Mouse (Mus musculus): ENCODE data around the gene Olfr1193. TPM values are rescaled to one million over a fixed set of nuclear protein-coding genes. Genes with fewer than 3 reads are reported as not detected.

Olfr1193 gene
- not detected for polyA plus RNA-seq (2014; fragmentation: Illumina TruSeq; extraction: RNeasy Lipid Tissue Mini Kit (QIAGEN cat#74804); ENCODE audit: low read depth, low replicate concordance)

GRCm38 (mm10) chr2:88675328-88675727, at the start of gene Olfr1193:
TSS of gene Olfr1193 (plus strand) at chr2:88675628.

GRCm38 (mm10) chr2:88640242-88640641, 35.2 kb upstream of the Olfr1193 start, which contains the start of gene Olfr1191-ps1:
TSS of gene Olfr1191-ps1 (plus strand) at chr2:88640542.

GRCm38 (mm10) chr2:88648209-88648608, 27.2 kb upstream of the Olfr1193 start, which contains the start of gene Olfr1192-ps1:
TSS of gene Olfr1192-ps1 (plus strand) at chr2:88648509.

DNA sequence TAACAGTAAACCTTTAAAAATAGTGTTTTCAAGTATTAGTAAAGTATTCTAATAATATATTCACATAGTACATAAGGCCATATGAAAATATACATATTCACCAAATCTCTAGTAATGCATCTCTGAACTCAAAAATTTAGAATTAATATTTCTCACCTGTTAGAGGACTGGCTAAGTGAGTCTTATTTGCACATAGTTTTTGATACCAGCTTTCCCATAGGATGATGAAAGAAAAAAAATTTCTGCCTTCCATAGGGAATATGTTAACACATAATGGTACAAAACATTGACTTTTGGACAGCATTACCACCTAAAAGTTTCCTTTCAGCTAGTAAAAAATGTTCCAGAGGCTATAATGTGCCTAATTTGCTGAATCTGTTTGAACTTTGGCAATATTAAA, 13.7 kb downstream of the Olfr1193 start, which contains the start of gene Olfr1195:
Gene Olfr1195, minus strand, starts transcription at position 101 of the 400 bp plus-strand sequence.

DNA sequence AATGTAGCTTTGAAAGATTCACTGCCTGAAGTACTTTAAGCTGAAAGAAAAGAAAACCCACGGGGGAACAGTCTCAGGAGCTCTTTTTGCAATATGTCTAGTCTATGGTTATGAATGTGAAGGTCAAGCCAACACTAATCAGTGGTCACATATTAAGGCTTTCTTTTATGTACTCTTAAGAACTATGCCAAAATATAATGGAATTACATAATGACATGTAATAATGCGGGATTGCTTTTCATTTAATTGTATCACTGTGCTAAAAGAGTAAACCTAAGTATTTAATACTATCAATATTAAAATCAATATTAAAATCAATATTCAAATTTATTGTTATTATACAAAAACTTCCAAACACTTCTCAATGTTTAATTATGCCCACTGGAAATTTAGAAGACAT, 29.1 kb downstream of the Olfr1193 start, which contains the start of gene Olfr1196:
Gene Olfr1196, minus strand, starts transcription at position 101 of the 400 bp plus-strand sequence.

Other genes starting within 250 kb of the Olfr1193 start
- not detected for gene Olfr1181, start 249.5 kb upstream of the Olfr1193 start, polyA plus RNA-seq (2014; fragmentation: Illumina TruSeq; extraction: RNeasy Lipid Tissue Mini Kit (QIAGEN cat#74804); ENCODE audit: low read depth, low replicate concordance)
- not detected for gene Gm13757, start 226.5 kb upstream of the Olfr1193 start, polyA plus RNA-seq (2014; fragmentation: Illumina TruSeq; extraction: RNeasy Lipid Tissue Mini Kit (QIAGEN cat#74804); ENCODE audit: low read depth, low replicate concordance)
- gene Olfr1183, start 220.8 kb upstream of the Olfr1193 start, polyA plus RNA-seq (2014; fragmentation: Illumina TruSeq; extraction: RNeasy Lipid Tissue Mini Kit (QIAGEN cat#74804); ENCODE audit: low read depth, low replicate concordance) = not detected
- not detected for gene Olfr1184, start 192.0 kb upstream of the Olfr1193 start, polyA plus RNA-seq (2014; fragmentation: Illumina TruSeq; extraction: RNeasy Lipid Tissue Mini Kit (QIAGEN cat#74804); ENCODE audit: low read depth, low replicate concordance)
- not detected for gene Olfr1185-ps1, start 182.3 kb upstream of the Olfr1193 start, polyA plus RNA-seq (2014; fragmentation: Illumina TruSeq; extraction: RNeasy Lipid Tissue Mini Kit (QIAGEN cat#74804); ENCODE audit: low read depth, low replicate concordance)
- gene Olfr1186, start 157.1 kb upstream of the Olfr1193 start, polyA plus RNA-seq (2014; fragmentation: Illumina TruSeq; extraction: RNeasy Lipid Tissue Mini Kit (QIAGEN cat#74804); ENCODE audit: low read depth, low replicate concordance) = not detected
- not detected for gene Olfr1188, start 118.7 kb upstream of the Olfr1193 start, polyA plus RNA-seq (2014; fragmentation: Illumina TruSeq; extraction: RNeasy Lipid Tissue Mini Kit (QIAGEN cat#74804); ENCODE audit: low read depth, low replicate concordance)
- gene Olfr1189, start 89.2 kb upstream of the Olfr1193 start, polyA plus RNA-seq (2014; fragmentation: Illumina TruSeq; extraction: RNeasy Lipid Tissue Mini Kit (QIAGEN cat#74804); ENCODE audit: low read depth, low replicate concordance) = not detected
- gene Olfr1191-ps1, start 35.1 kb upstream of the Olfr1193 start, polyA plus RNA-seq (2014; fragmentation: Illumina TruSeq; extraction: RNeasy Lipid Tissue Mini Kit (QIAGEN cat#74804); ENCODE audit: low read depth, low replicate concordance) = not detected
- gene Olfr1192-ps1, start 27.1 kb upstream of the Olfr1193 start, polyA plus RNA-seq (2014; fragmentation: Illumina TruSeq; extraction: RNeasy Lipid Tissue Mini Kit (QIAGEN cat#74804); ENCODE audit: low read depth, low replicate concordance) = not detected
- gene Olfr1195, start 13.6 kb downstream of the Olfr1193 start, polyA plus RNA-seq (2014; fragmentation: Illumina TruSeq; extraction: RNeasy Lipid Tissue Mini Kit (QIAGEN cat#74804); ENCODE audit: low read depth, low replicate concordance) = not detected
- gene Olfr1196, start 29.0 kb downstream of the Olfr1193 start, polyA plus RNA-seq (2014; fragmentation: Illumina TruSeq; extraction: RNeasy Lipid Tissue Mini Kit (QIAGEN cat#74804); ENCODE audit: low read depth, low replicate concordance) = not detected
- not detected for gene Olfr1197, start 56.7 kb downstream of the Olfr1193 start, polyA plus RNA-seq (2014; fragmentation: Illumina TruSeq; extraction: RNeasy Lipid Tissue Mini Kit (QIAGEN cat#74804); ENCODE audit: low read depth, low replicate concordance)
- gene Olfr1198, start 75.7 kb downstream of the Olfr1193 start, polyA plus RNA-seq (2014; fragmentation: Illumina TruSeq; extraction: RNeasy Lipid Tissue Mini Kit (QIAGEN cat#74804); ENCODE audit: low read depth, low replicate concordance) = not detected
- gene Olfr1199, start 84.8 kb downstream of the Olfr1193 start, polyA plus RNA-seq (2014; fragmentation: Illumina TruSeq; extraction: RNeasy Lipid Tissue Mini Kit (QIAGEN cat#74804); ENCODE audit: low read depth, low replicate concordance) = not detected
- gene Olfr1200, start 94.9 kb downstream of the Olfr1193 start, polyA plus RNA-seq (2014; fragmentation: Illumina TruSeq; extraction: RNeasy Lipid Tissue Mini Kit (QIAGEN cat#74804); ENCODE audit: low read depth, low replicate concordance) = not detected
- not detected for gene Olfr1201, start 117.4 kb downstream of the Olfr1193 start, polyA plus RNA-seq (2014; fragmentation: Illumina TruSeq; extraction: RNeasy Lipid Tissue Mini Kit (QIAGEN cat#74804); ENCODE audit: low read depth, low replicate concordance)
- gene Olfr1202, start 138.9 kb downstream of the Olfr1193 start, polyA plus RNA-seq (2014; fragmentation: Illumina TruSeq; extraction: RNeasy Lipid Tissue Mini Kit (QIAGEN cat#74804); ENCODE audit: low read depth, low replicate concordance) = not detected
- gene Olfr1205, start 154.1 kb downstream of the Olfr1193 start, polyA plus RNA-seq (2014; fragmentation: Illumina TruSeq; extraction: RNeasy Lipid Tissue Mini Kit (QIAGEN cat#74804); ENCODE audit: low read depth, low replicate concordance) = not detected
- gene Olfr1204, start 173.7 kb downstream of the Olfr1193 start, polyA plus RNA-seq (2014; fragmentation: Illumina TruSeq; extraction: RNeasy Lipid Tissue Mini Kit (QIAGEN cat#74804); ENCODE audit: low read depth, low replicate concordance) = not detected
- not detected for gene Olfr1206, start 187.6 kb downstream of the Olfr1193 start, polyA plus RNA-seq (2014; fragmentation: Illumina TruSeq; extraction: RNeasy Lipid Tissue Mini Kit (QIAGEN cat#74804); ENCODE audit: low read depth, low replicate concordance)
- gene Olfr1208, start 226.7 kb downstream of the Olfr1193 start, polyA plus RNA-seq (2014; fragmentation: Illumina TruSeq; extraction: RNeasy Lipid Tissue Mini Kit (QIAGEN cat#74804); ENCODE audit: low read depth, low replicate concordance) = not detected
- not detected for gene Olfr1209, start 239.5 kb downstream of the Olfr1193 start, polyA plus RNA-seq (2014; fragmentation: Illumina TruSeq; extraction: RNeasy Lipid Tissue Mini Kit (QIAGEN cat#74804); ENCODE audit: low read depth, low replicate concordance)

Measured in liver, adult 10 weeks (tissue).